Mouse (Mus musculus): Measurements from ENCODE around the gene Ankrd52. TPM values are rescaled to one million over a fixed set of nuclear protein-coding genes. Genes with fewer than 3 reads are reported as not detected.

Gene Ankrd52
- polyA plus RNA-seq (2014; fragmentation: Illumina TruSeq; extraction: RNeasy Lipid Tissue Mini Kit (QIAGEN cat#74804); ENCODE audit: low read depth, low replicate concordance): 4.6 TPM

GRCm38 (mm10) chr10:128376455-128377211, at the start of gene Ankrd52:
TSS of gene Ankrd52 (plus strand) at chr10:128377115.

GRCm38 (mm10) chr10:128337306-128338181, 39.4 kb upstream of the Ankrd52 start, which contains the start of gene Cs:
TSS of gene Cs (plus strand) at chr10:128337734.

GRCm38 (mm10) chr10:128368402-128369217, 8.3 kb upstream of the Ankrd52 start, which contains the start of gene Coq10a:
TSS of gene Coq10a (minus strand) at chr10:128368997.

GRCm38 (mm10) chr10:128401056-128401455, 24.1 kb downstream of the Ankrd52 start, which contains the start of gene Slc39a5:
TSS of gene Slc39a5 (minus strand) at chr10:128401229.

GRCm38 (mm10) chr10:128411211-128412054, 34.5 kb downstream of the Ankrd52 start, which contains the start of the genes Nabp2 and Rnf41:
TSS of gene Nabp2 (minus strand) at chr10:128411492.
TSS of gene Rnf41 (plus strand) at chr10:128411657.

Other genes starting within 250 kb of the Ankrd52 start
- gene Rbms2, start 196.8 kb upstream of the Ankrd52 start, polyA plus RNA-seq (2014; fragmentation: Illumina TruSeq; extraction: RNeasy Lipid Tissue Mini Kit (QIAGEN cat#74804); ENCODE audit: low read depth, low replicate concordance): 12.4 TPM
- gene Gls2, start 182.7 kb upstream of the Ankrd52 start, polyA plus RNA-seq (2014; fragmentation: Illumina TruSeq; extraction: RNeasy Lipid Tissue Mini Kit (QIAGEN cat#74804); ENCODE audit: low read depth, low replicate concordance): not detected
- 16.3 TPM for gene Spryd4, start 165.3 kb upstream of the Ankrd52 start, polyA plus RNA-seq (2014; fragmentation: Illumina TruSeq; extraction: RNeasy Lipid Tissue Mini Kit (QIAGEN cat#74804); ENCODE audit: low read depth, low replicate concordance)
- gene Mip, start 151.3 kb upstream of the Ankrd52 start, polyA plus RNA-seq (2014; fragmentation: Illumina TruSeq; extraction: RNeasy Lipid Tissue Mini Kit (QIAGEN cat#74804); ENCODE audit: low read depth, low replicate concordance): not detected
- gene Timeless, start 145.1 kb upstream of the Ankrd52 start, polyA plus RNA-seq (2014; fragmentation: Illumina TruSeq; extraction: RNeasy Lipid Tissue Mini Kit (QIAGEN cat#74804); ENCODE audit: low read depth, low replicate concordance): 2.3 TPM
- gene Apon, start 123.0 kb upstream of the Ankrd52 start, polyA plus RNA-seq (2014; fragmentation: Illumina TruSeq; extraction: RNeasy Lipid Tissue Mini Kit (QIAGEN cat#74804); ENCODE audit: low read depth, low replicate concordance): not detected
- not detected for gene Apof, start 108.4 kb upstream of the Ankrd52 start, polyA plus RNA-seq (2014; fragmentation: Illumina TruSeq; extraction: RNeasy Lipid Tissue Mini Kit (QIAGEN cat#74804); ENCODE audit: low read depth, low replicate concordance)
- gene Stat2, start 106.6 kb upstream of the Ankrd52 start, polyA plus RNA-seq (2014; fragmentation: Illumina TruSeq; extraction: RNeasy Lipid Tissue Mini Kit (QIAGEN cat#74804); ENCODE audit: low read depth, low replicate concordance): 3.6 TPM
- gene Il23a, start 78.4 kb upstream of the Ankrd52 start, polyA plus RNA-seq (2014; fragmentation: Illumina TruSeq; extraction: RNeasy Lipid Tissue Mini Kit (QIAGEN cat#74804); ENCODE audit: low read depth, low replicate concordance): not detected
- gene Pan2, start 73.8 kb upstream of the Ankrd52 start, polyA plus RNA-seq (2014; fragmentation: Illumina TruSeq; extraction: RNeasy Lipid Tissue Mini Kit (QIAGEN cat#74804); ENCODE audit: low read depth, low replicate concordance): 4.8 TPM
- 69.0 TPM for gene Cnpy2, start 54.7 kb upstream of the Ankrd52 start, polyA plus RNA-seq (2014; fragmentation: Illumina TruSeq; extraction: RNeasy Lipid Tissue Mini Kit (QIAGEN cat#74804); ENCODE audit: low read depth, low replicate concordance)
- gene Cs, start 39.4 kb upstream of the Ankrd52 start, polyA plus RNA-seq (2014; fragmentation: Illumina TruSeq; extraction: RNeasy Lipid Tissue Mini Kit (QIAGEN cat#74804); ENCODE audit: low read depth, low replicate concordance): 106 TPM
- 8.7 TPM for gene Coq10a, start 8.1 kb upstream of the Ankrd52 start, polyA plus RNA-seq (2014; fragmentation: Illumina TruSeq; extraction: RNeasy Lipid Tissue Mini Kit (QIAGEN cat#74804); ENCODE audit: low read depth, low replicate concordance)
- gene Slc39a5, start 24.1 kb downstream of the Ankrd52 start, polyA plus RNA-seq (2014; fragmentation: Illumina TruSeq; extraction: RNeasy Lipid Tissue Mini Kit (QIAGEN cat#74804); ENCODE audit: low read depth, low replicate concordance): 0.53 TPM
- gene Nabp2, start 34.4 kb downstream of the Ankrd52 start, polyA plus RNA-seq (2014; fragmentation: Illumina TruSeq; extraction: RNeasy Lipid Tissue Mini Kit (QIAGEN cat#74804); ENCODE audit: low read depth, low replicate concordance): 18.4 TPM
- gene Rnf41, start 34.5 kb downstream of the Ankrd52 start, polyA plus RNA-seq (2014; fragmentation: Illumina TruSeq; extraction: RNeasy Lipid Tissue Mini Kit (QIAGEN cat#74804); ENCODE audit: low read depth, low replicate concordance): 4.9 TPM
- gene Smarcc2, start 82.1 kb downstream of the Ankrd52 start, polyA plus RNA-seq (2014; fragmentation: Illumina TruSeq; extraction: RNeasy Lipid Tissue Mini Kit (QIAGEN cat#74804); ENCODE audit: low read depth, low replicate concordance): 47.7 TPM
- gene Myl6, start 117.0 kb downstream of the Ankrd52 start, polyA plus RNA-seq (2014; fragmentation: Illumina TruSeq; extraction: RNeasy Lipid Tissue Mini Kit (QIAGEN cat#74804); ENCODE audit: low read depth, low replicate concordance): 99.8 TPM
- gene Myl6b, start 121.6 kb downstream of the Ankrd52 start, polyA plus RNA-seq (2014; fragmentation: Illumina TruSeq; extraction: RNeasy Lipid Tissue Mini Kit (QIAGEN cat#74804); ENCODE audit: low read depth, low replicate concordance): 0.40 TPM
- gene Esyt1, start 148.8 kb downstream of the Ankrd52 start, polyA plus RNA-seq (2014; fragmentation: Illumina TruSeq; extraction: RNeasy Lipid Tissue Mini Kit (QIAGEN cat#74804); ENCODE audit: low read depth, low replicate concordance): 2.3 TPM
- 1.6 TPM for gene Zc3h10, start 170.7 kb downstream of the Ankrd52 start, polyA plus RNA-seq (2014; fragmentation: Illumina TruSeq; extraction: RNeasy Lipid Tissue Mini Kit (QIAGEN cat#74804); ENCODE audit: low read depth, low replicate concordance)
- gene Rpl41, start 172.2 kb downstream of the Ankrd52 start, polyA plus RNA-seq (2014; fragmentation: Illumina TruSeq; extraction: RNeasy Lipid Tissue Mini Kit (QIAGEN cat#74804); ENCODE audit: low read depth, low replicate concordance): 11.9 TPM
- gene Pa2g4, start 188.9 kb downstream of the Ankrd52 start, polyA plus RNA-seq (2014; fragmentation: Illumina TruSeq; extraction: RNeasy Lipid Tissue Mini Kit (QIAGEN cat#74804); ENCODE audit: low read depth, low replicate concordance): 69.1 TPM
- 28.2 TPM for gene Erbb3, start 212.5 kb downstream of the Ankrd52 start, polyA plus RNA-seq (2014; fragmentation: Illumina TruSeq; extraction: RNeasy Lipid Tissue Mini Kit (QIAGEN cat#74804); ENCODE audit: low read depth, low replicate concordance)
- gene Rps26, start 249.6 kb downstream of the Ankrd52 start, polyA plus RNA-seq (2014; fragmentation: Illumina TruSeq; extraction: RNeasy Lipid Tissue Mini Kit (QIAGEN cat#74804); ENCODE audit: low read depth, low replicate concordance): 7.0 TPM